Mouse (Mus musculus) brown adipose tissue, adult 24 weeks (tissue): ENCODE measurements around the gene Aurkaip1. TPM values are rescaled to one million over a fixed set of nuclear protein-coding genes. Genes with fewer than 3 reads are reported as not detected.
A peak's percentile ranks its signal among the peaks of the same experiment; 100 is the strongest.

Source experiments
- H3K27ac ChIP-seq: fragments of 200-500 bp; replicated peaks from 2 replicates; pipeline ENCODE4 v1.5.1; 2012; ENCODE audit warnings: low read depth, mild to moderate bottlenecking, low read length
- H3K4me1 ChIP-seq: fragments of 200-500 bp; 2 replicates; pipeline ENCODE4 v1.6.1; 2012; ENCODE audit warnings: low read length, mixed read lengths; ENCODE audit not compliant: control insufficient read depth, insufficient read depth, insufficient read length
- H3K4me3 ChIP-seq: fragments of 200-500 bp; 2 replicates; pipeline ENCODE4 v1.5.1; 2012; ENCODE audit warnings: low read depth, mild to moderate bottlenecking, low read length, moderate library complexity; ENCODE audit not compliant: insufficient read depth
- polyA plus RNA-seq: library from polyadenylated mRNA; stranded (reverse); fragments of >200 nt; gene quantifications from 2 replicates; pipeline ENCODE4 v1.2.4, GENCODE M21; 2012; ENCODE audit not compliant: missing spikeins, insufficient read depth, insufficient read length

Gene Aurkaip1
- polyA plus RNA-seq, 1 experiment: 259 TPM

DNA sequence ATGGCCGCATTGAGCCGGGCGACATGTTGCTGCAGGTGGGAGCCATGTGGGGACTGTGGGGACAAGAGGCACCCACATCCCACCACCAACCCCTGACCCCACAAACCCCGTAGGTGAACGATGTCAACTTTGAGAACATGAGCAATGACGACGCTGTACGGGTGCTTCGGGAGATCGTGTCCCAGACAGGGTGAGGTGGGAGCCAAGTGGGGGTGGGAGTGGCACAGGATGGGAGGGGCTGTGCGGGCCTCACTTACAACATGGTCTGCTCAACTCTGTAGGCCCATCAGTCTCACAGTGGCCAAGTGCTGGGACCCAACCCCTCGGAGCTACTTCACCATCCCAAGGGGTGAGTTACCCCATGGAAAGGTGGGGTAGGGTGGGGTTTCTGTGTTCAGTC lies 23.9 kb downstream of the Aurkaip1 start:
- peaks cover 25% of the 10 kb centered on the region for H3K4me1 ChIP-seq
- H3K27ac ChIP-seq: no peak overlapping the region
- H3K4me3 ChIP-seq: no peak overlapping the region

DNA sequence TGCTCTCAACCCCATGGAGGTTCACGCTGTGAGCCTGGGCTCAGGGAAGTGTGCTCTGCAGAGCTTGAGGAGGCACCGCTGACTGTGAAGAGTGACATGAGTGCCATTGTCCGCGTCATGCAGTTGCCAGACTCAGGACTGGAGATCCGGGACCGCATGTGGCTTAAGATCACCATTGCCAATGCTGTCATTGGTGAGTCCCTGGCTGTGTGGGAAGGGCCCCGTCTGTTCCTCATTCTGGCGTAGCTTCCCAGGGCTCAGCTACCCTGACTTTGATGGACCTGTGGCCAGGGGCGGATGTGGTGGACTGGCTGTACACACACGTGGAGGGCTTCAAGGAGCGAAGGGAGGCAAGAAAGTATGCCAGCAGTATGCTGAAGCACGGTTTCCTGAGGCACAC lies 25.0 kb downstream of the Aurkaip1 start:
- peaks cover 14% of the 10 kb centered on the region for H3K4me1 ChIP-seq
- no peak overlapping the region for H3K27ac ChIP-seq
- H3K4me3 ChIP-seq: no peak overlapping the region

DNA sequence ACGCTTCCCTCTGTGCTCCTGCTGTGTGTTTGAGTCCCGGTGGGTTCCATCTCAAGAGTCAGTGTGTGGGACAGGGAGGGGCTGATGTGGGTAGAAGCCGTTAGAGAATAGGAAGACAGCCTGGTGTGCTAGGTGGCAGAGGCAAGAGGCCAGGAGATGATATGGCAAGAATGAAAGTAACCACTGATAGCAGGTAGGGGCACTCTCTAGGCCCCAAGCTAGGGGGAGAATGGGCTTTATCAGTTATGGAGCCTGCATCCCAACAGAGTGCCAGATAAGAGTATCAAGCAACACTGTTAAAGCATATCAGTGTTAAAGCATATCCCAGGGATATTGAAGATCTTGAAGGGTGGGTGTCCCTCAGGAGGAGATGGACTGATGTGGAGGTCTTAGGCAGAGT lies 25.8 kb downstream of the Aurkaip1 start:
- Histone ChIP-seq H3K27ac (no peak overlapping the region), H3K4me1 (peaks cover 6% of the 10 kb centered on the region), H3K4me3 (no peak overlapping the region)

DNA sequence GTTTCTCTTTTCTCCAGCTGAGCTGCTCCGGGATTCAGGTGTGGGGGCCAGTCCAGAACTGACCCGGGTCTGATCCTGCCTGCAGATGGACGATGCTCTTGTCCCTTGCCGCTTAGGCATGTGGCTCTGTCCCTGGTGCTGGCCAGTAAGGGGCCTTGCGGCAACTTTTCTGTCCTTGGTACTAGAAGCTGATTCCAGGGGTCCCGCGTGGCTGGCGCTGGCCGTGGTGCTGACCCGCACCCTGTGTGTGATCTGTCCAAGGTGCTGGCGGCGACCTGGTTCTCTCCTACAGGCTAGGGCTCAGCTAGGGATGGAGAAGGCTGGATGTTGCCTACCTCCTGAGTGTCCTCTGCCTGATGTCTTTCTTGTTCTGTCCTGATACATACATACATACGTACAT lies 28.2 kb downstream of the Aurkaip1 start:
- H3K27ac ChIP-seq: no peak overlapping the region
- H3K4me1 ChIP-seq: no peaks in the 10 kb centered on the region
- no peak overlapping the region for H3K4me3 ChIP-seq

DNA sequence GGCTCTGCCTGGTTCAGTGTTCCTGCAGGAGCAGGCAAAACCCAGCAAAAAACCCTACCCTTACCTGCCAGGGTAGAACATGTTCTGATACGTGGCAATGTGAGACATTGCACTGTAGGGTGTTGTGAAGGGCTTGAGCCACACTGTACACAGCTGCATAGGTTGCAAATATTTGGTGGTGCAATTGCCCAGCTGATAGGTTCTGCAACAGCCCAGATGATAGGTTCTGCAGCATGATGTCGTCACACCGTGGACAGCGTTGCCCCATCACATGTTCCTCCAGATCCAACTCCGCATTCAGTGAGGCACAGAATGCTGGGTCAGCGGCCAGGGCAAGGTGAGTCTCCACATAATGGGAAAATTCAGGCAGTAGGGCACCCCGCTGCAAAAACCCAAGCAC lies 30.7 kb downstream of the Aurkaip1 start:
- Histone ChIP-seq H3K27ac (no peak overlapping the region), H3K4me3 (no peak overlapping the region), H3K4me1 (no peaks in the 10 kb centered on the region)

DNA sequence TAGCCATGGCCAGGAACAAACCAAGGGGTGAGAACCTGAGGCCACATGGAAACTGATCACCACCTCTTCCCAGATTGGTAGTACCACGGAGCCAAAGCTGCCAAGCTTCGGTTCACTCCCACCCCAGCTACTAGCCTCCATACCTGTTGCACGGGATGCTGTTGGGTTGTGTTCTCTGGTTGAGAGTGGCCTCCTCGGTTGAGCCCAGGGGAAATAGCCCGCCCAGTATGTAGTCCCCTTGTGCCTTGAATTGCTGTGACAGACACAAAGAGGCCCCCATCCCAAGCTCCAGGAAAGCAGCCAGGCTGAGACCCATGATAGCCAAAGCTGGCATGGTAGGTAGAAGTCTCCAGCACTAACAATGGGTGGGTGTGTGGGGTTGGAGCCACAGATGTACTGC lies 31.9 kb downstream of the Aurkaip1 start, which contains the start of gene Tas1r3:
Tas1r3 (minus strand) TSS at position 362 of the 400 bp plus-strand sequence.
- H3K4me3 ChIP-seq: no peak within 1 kb of the TSS
- H3K4me1 ChIP-seq: no peaks in the 10 kb centered on the region
- H3K27ac ChIP-seq: no peak within 1 kb of the TSS

DNA sequence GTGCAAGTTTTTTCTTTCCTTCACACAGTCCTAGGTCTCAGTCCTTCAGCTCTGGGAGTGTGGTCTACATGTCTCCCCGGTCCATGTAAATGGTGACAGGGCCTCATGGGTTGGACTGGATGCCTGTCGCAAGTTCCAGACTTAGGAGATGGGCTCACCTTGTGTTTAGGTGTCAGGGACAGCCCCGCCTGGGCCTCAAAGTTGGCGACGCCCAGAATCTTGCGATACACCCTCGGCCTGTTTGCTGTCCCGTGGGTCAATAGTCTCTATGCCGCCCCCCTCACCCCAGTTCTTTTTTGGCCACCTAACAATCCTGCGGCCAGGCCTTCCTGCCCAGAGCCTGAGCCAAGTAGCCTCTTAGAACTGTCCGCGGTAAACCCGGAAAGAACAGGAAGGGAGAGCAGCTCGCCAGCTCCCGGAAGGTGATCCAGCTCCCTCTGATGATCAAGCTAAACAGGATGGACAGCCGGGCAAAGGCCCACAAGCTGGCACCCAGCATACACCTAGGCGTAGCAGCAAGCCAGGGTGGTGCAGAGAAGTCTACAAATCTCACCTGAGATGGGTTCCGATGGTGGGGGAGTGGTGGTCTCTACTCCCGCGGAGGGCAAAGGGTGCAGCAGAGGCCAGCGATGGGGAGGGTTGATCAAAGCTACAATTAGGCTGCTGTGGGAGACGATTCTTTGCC lies 37.7 kb downstream of the Aurkaip1 start:
- Histone ChIP-seq H3K4me1 (peaks cover 3% of the 10 kb centered on the region), H3K4me3 (peak overlapping the region; percentile 71), H3K27ac (peak overlapping the region; percentile 29; the same call in 1 of the 2 replicates)

DNA sequence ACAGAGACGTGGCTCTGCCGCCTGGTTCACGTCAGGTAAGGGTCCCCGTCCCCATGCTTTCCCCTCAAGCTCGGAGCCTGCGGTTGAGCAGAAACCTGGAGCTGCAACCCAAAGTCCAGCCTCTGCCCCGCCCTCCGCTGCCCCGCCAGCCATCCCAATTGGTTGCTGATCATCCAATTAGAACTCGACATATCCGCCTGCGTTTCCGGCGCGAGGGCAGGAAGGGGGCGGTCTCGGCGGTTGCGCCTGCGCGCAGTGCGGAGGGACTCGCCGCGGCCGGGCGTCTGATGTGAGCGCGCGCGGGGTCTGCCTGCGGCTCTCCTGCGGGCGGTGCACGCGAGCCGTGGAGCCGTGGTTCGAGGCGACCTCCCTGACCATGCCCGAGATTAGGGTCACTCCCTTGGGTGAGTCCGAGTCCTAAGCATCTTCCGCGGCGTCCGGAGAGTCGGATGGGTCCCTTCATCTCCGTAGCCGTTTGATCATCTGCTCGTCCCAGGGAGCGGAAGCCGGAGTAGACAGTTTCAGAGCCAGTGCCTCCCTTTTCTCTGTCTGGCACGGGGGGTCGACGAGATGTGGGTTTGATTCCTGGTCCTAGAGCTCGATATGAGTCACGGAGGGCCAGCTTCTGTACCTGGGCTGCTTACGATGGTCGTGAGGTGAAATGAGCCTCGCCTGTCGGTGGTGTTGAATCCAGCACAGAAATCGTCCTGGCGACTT lies 38.4 kb downstream of the Aurkaip1 start, which contains the start of the genes Cptp and Ints11:
Cptp (minus strand) TSS at position 124 of the 717 bp plus-strand sequence.
Ints11 (plus strand) TSS at position 230 of the 717 bp plus-strand sequence.
- peaks cover 3% of the 10 kb centered on the region for H3K4me1 ChIP-seq
- H3K27ac ChIP-seq: peak within 1 kb of the TSS; percentile 29
- peak within 1 kb of the TSS; percentile 77 for H3K4me3 ChIP-seq

DNA sequence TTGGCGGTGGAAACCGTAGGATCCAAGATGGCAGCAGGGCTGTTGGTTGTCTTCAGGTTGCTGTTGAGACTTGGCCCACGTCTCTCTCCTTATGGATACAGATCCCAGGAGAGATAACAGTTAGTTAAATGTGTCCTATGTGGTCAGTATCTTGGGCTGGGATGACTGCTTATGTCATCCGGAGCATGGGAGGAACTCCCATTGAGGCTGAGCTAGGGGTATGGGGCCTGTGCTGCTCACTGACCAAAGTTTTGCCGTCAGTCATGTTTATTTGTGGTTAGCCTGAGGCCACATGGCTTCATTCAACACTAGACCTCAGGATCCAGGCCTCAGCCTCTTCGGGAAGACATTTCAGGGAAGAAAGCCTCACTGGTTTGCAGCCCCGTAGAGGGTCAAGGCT lies 40.3 kb downstream of the Aurkaip1 start:
- no peak overlapping the region for H3K4me3 ChIP-seq
- H3K27ac ChIP-seq: no peak overlapping the region
- peaks cover 3% of the 10 kb centered on the region for H3K4me1 ChIP-seq

Other genes with a start within 250 kb of the Aurkaip1 start
- 7.0 and 9.4 TPM in 2 replicates for gene Slc35e2, start 229.9 kb upstream of the Aurkaip1 start, polyA plus RNA-seq
- gene Cdk11b, start 206.4 kb upstream of the Aurkaip1 start, polyA plus RNA-seq: 32.4 and 37.9 TPM in 2 replicates
- gene Gm10563, start 185.9 kb upstream of the Aurkaip1 start, polyA plus RNA-seq: not detected in 2 replicates
- gene Mmp23, start 177.9 kb upstream of the Aurkaip1 start, polyA plus RNA-seq: 3.3 and 5.5 TPM in 2 replicates
- 9.7 and 29.1 TPM in 2 replicates for gene Mib2, start 162.1 kb upstream of the Aurkaip1 start, polyA plus RNA-seq
- 2.4 and 3.5 TPM in 2 replicates for gene Fndc10, start 136.9 kb upstream of the Aurkaip1 start, polyA plus RNA-seq
- 61.2 and 80.5 TPM in 2 replicates for gene Ssu72, start 126.5 kb upstream of the Aurkaip1 start, polyA plus RNA-seq
- gene Tmem240, start 96.5 kb upstream of the Aurkaip1 start, polyA plus RNA-seq: 0.46 TPM in 1 of 2 replicates, not detected in the other
- 57.0 and 74.0 TPM in 2 replicates for gene Atad3a, start 70.2 kb upstream of the Aurkaip1 start, polyA plus RNA-seq
- 2.3 and 3.9 TPM in 2 replicates for gene Vwa1, start 56.6 kb upstream of the Aurkaip1 start, polyA plus RNA-seq
- gene Tmem88b, start 45.4 kb upstream of the Aurkaip1 start, polyA plus RNA-seq: 0.42 and 0.67 TPM in 2 replicates
- not detected in 2 replicates for gene Ankrd65, start 40.8 kb upstream of the Aurkaip1 start, polyA plus RNA-seq
- gene Mrpl20, start 28.4 kb upstream of the Aurkaip1 start, polyA plus RNA-seq: 367 and 416 TPM in 2 replicates
- gene Ccnl2, start 18.8 kb upstream of the Aurkaip1 start, polyA plus RNA-seq: 28.2 and 61.6 TPM in 2 replicates
- gene Mxra8, start 8.4 kb downstream of the Aurkaip1 start, polyA plus RNA-seq: 17.3 and 22.3 TPM in 2 replicates
- gene Dvl1, start 16.1 kb downstream of the Aurkaip1 start, polyA plus RNA-seq: 19.2 and 20.2 TPM in 2 replicates
- gene Tas1r3, start 32.1 kb downstream of the Aurkaip1 start, polyA plus RNA-seq: not detected in 2 replicates
- gene Cptp, start 38.2 kb downstream of the Aurkaip1 start, polyA plus RNA-seq: 6.0 and 11.5 TPM in 2 replicates
- gene Ints11, start 38.3 kb downstream of the Aurkaip1 start, polyA plus RNA-seq: 12.9 and 15.1 TPM in 2 replicates
- gene Pusl1, start 60.5 kb downstream of the Aurkaip1 start, polyA plus RNA-seq: 5.7 and 7.8 TPM in 2 replicates
- 2.9 and 5.2 TPM in 2 replicates for gene Acap3, start 60.5 kb downstream of the Aurkaip1 start, polyA plus RNA-seq
- 34.8 and 46.2 TPM in 2 replicates for gene Ube2j2, start 112.6 kb downstream of the Aurkaip1 start, polyA plus RNA-seq
- 99.7 and 136 TPM in 2 replicates for gene C1qtnf12, start 131.0 kb downstream of the Aurkaip1 start, polyA plus RNA-seq
- 1.8 and 3.0 TPM in 2 replicates for gene B3galt6, start 161.4 kb downstream of the Aurkaip1 start, polyA plus RNA-seq
- 138 and 141 TPM in 2 replicates for gene Sdf4, start 161.6 kb downstream of the Aurkaip1 start, polyA plus RNA-seq
- gene Tnfrsf4, start 182.6 kb downstream of the Aurkaip1 start, polyA plus RNA-seq: not detected in 2 replicates
- not detected in 2 replicates for gene Tnfrsf18, start 194.9 kb downstream of the Aurkaip1 start, polyA plus RNA-seq
- gene Ttll10, start 228.1 kb downstream of the Aurkaip1 start, polyA plus RNA-seq: not detected in 2 replicates